Mouse (Mus musculus) liver, postnatal 0 days (tissue): ENCODE results near the gene Smarcb1. TPM values are rescaled to one million over a fixed set of nuclear protein-coding genes. Genes with fewer than 3 reads are reported as not detected.

Experiments used
- ATAC-seq: fragments of 200-750 bp; cut with Nextera tagmentation; 2 replicates; pipeline ENCODE4 v1.8.0; 2017; ENCODE audit warnings: mild to moderate bottlenecking, moderate library complexity
- DNase-seq: peaks from one replicate; pipeline ENCODE4 v3.0.0-alpha.2; 2016
- H3K27ac ChIP-seq: fragments of 300-500 bp; sonication (generic); 2 replicates; pipeline ENCODE4 v1.5.1; 2014; ENCODE audit warnings: antibody characterized with exemption, moderate library complexity, mild to moderate bottlenecking, low read depth
- H3K27me3 ChIP-seq: fragments of 300-500 bp; sonication (generic); 2 replicates; pipeline ENCODE4 v1.6.1; 2014; ENCODE audit warnings: low read length, control low read depth, mixed read lengths; ENCODE audit not compliant: insufficient read depth
- H3K36me3 ChIP-seq: fragments of 300-500 bp; sonication (generic); replicated peaks from 2 replicates; pipeline ENCODE4 v1.6.1; 2014; ENCODE audit warnings: mild to moderate bottlenecking, control low read depth, low read length, moderate library complexity, mixed read lengths; ENCODE audit not compliant: insufficient read depth
- H3K4me1 ChIP-seq: fragments of 300-500 bp; sonication (generic); 2 replicates; pipeline ENCODE4 v1.6.1; 2014; ENCODE audit warnings: antibody characterized with exemption, mild to moderate bottlenecking, control low read depth; ENCODE audit not compliant: insufficient read depth
- H3K4me2 ChIP-seq: fragments of 300-500 bp; sonication (generic); 2 replicates; pipeline ENCODE4 v1.6.1; 2014; ENCODE audit warnings: low read depth, mild to moderate bottlenecking, low read length, moderate library complexity, mixed read lengths
- H3K4me3 ChIP-seq: fragments of 300-500 bp; sonication (generic); 2 replicates; pipeline ENCODE4 v1.5.1; 2014; ENCODE audit warnings: low read depth, low read length
- H3K9ac ChIP-seq: fragments of 300-500 bp; sonication (generic); replicated peaks from 2 replicates; pipeline ENCODE4 v1.6.1; 2014; ENCODE audit warnings: mild to moderate bottlenecking, moderate library complexity
- H3K9me3 ChIP-seq: fragments of 300-500 bp; sonication (generic); 2 replicates; pipeline ENCODE4 v1.6.1; 2016; ENCODE audit warnings: mild to moderate bottlenecking, control low read depth, low read length, mixed read lengths
- CTCF ChIP-seq: sonication (generic); IDR thresholded peaks from 2 replicates; pipeline ENCODE4 v1.5.1; 2016; ENCODE audit warnings: antibody characterized with exemption, low read depth
- EP300 ChIP-seq: IDR thresholded peaks from 2 replicates; pipeline ENCODE4 v1.6.1; 2016; ENCODE audit warnings: antibody characterized with exemption, low read depth, mild to moderate bottlenecking
- WGBS: fragments of 180-500 bp; shearing (Covaris S2); extraction: QIAGEN DNeasy Blood & Tissue Kit; methylation state at CpG from one replicate; pipeline ENCODE4 v1.1.7; 2014; ENCODE audit not compliant: insufficient replicate concordance; 5-methylcytosine and 5-hydroxymethylcytosine counted together
- polyA plus RNA-seq: library from polyadenylated mRNA; unstranded; fragments of >200 nt; fragmentation: Nextera tagmentation; extraction: Ambion mirVana; gene quantifications from 2 replicates; pipeline ENCODE4 v1.2.1, GENCODE M21; 2015

The Smarcb1 gene
- polyA plus RNA-seq, 1 experiment from 2014 or later, result 35.5 TPM

DNA sequence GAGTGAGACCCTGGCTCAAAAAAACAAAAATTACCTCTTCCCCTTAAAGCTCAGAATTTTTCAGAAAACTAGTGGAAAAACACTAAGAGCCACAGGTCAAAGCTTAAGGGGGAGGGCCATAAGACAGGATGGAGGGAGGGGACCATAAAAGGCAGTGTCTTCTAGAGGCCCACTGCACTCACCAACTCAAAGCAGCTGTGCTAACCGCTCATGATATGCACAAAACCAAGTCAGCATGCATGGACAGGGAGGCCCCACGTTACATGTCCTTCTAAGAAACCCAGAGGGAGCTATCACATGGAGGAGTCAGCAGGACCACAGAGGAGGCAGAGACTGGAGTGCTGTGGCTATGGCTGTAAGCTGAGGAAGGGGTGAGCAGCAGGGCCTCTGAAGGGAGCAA lies 10.7 kb downstream of the Smarcb1 start:
- Histone ChIP-seq H3K4me1 (no peaks in the 10 kb centered on the region), H3K36me3 (peaks cover 57% of the 10 kb centered on the region), H3K27me3 (no peaks in the 10 kb centered on the region), H3K27ac (no peak overlapping the region), H3K9ac (no peak overlapping the region), H3K4me3 (no peak overlapping the region), H3K9me3 (no peaks in the 10 kb centered on the region), H3K4me2 (no peak overlapping the region)
- DNase-seq (no peak), ATAC-seq (no peak)
- no peak for TF ChIP-seq CTCF
- no peak for TF ChIP-seq EP300
- WGBS, result 82% methylated on average over 2 of the region's 2 CpGs

DNA sequence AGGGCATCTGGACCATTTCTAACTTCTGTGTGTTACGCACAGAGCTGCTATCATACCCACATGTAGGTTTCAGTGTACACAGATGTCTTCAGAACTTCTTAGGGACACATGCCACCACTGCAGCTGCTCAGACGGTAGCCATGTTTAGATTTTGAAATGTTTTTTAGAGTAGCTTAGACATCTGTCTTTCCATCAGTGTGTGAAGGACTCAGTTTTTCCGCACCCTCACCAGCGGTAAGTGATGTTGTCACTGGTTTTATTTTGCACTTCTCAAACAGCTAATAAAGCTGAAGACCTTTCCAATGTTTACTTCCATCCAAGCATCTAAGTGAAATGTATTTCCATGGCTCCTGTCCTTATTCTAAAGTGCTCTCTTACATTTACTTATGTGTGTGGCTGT lies 14.5 kb downstream of the Smarcb1 start:
- Histone ChIP-seq H3K4me1 (no peaks in the 10 kb centered on the region), H3K27ac (no peak overlapping the region), H3K4me3 (no peak overlapping the region), H3K9ac (no peak overlapping the region), H3K9me3 (no peaks in the 10 kb centered on the region), H3K36me3 (peaks cover 81% of the 10 kb centered on the region), H3K4me2 (no peak overlapping the region), H3K27me3 (no peaks in the 10 kb centered on the region)
- no peak for DNase-seq
- TF ChIP-seq CTCF (no peak), EP300 (no peak)
- WGBS, result 93% methylated on average over 4 of the region's 4 CpGs
- no peak for ATAC-seq

DNA sequence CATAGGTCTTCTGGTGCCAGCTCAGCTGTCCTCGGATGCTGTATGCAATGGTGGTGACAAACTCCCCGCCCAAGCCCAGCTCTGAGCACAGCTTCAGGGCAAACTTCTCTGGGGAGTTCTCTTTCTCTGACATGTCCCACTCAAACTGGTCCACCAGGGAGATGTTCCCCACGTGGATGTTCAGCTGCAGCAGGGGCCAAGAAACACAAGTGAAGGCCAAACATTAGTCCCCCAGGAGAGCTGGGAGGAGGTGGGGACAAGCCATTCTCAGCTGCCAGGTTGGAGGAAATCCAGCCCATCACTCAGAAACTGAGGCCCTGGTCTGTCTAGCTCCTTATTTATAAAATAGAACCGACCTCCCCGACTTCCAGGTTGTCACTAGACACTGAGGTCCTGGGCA lies 17.0 kb downstream of the Smarcb1 start:
- no peak for TF ChIP-seq EP300
- no peak for TF ChIP-seq CTCF
- ATAC-seq, result no peak
- Histone ChIP-seq H3K4me3 (no peak overlapping the region), H3K4me1 (no peaks in the 10 kb centered on the region), H3K27me3 (no peaks in the 10 kb centered on the region), H3K4me2 (no peak overlapping the region), H3K27ac (no peak overlapping the region), H3K9me3 (no peaks in the 10 kb centered on the region), H3K36me3 (peaks cover 68% of the 10 kb centered on the region), H3K9ac (no peak overlapping the region)
- no peak for DNase-seq
- WGBS, result 86% methylated on average over 5 of the region's 5 CpGs

DNA sequence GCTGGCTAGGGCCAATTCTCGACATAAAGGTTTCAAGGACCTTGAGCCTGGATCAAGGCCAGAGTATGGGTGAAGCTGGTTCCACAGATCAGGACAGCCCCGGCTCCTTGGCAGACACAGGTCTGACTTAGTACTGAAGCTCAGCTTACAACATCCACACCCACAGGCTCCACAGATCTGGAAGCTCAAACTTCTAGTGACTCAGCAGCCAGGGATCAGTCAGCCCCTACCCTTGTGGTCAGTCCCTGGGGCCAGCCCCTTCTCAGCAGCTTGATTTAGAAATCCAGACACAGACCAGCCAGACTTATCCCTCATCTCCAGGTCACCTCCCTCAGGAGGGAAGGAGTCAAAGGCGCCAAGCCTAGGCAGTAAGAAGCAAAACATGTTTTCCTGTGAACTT lies 22.6 kb downstream of the Smarcb1 start:
- peaks cover 56% of the 10 kb centered on the region for H3K36me3 ChIP-seq
- ATAC-seq (no peak), DNase-seq (no peak)
- H3K4me2 ChIP-seq, result no peak overlapping the region
- peak overlapping the region; percentile 2; the same call in 1 of the 2 replicates for H3K27ac ChIP-seq
- H3K4me1 ChIP-seq, result peaks cover 4% of the 10 kb centered on the region; the same call in 1 of the 2 replicates
- no peak for TF ChIP-seq EP300
- TF ChIP-seq CTCF, result no peak
- no peak overlapping the region for H3K9ac ChIP-seq
- H3K9me3 ChIP-seq, result no peaks in the 10 kb centered on the region
- WGBS, result 69% methylated on average over 3 of the region's 3 CpGs
- no peak overlapping the region for H3K4me3 ChIP-seq
- H3K27me3 ChIP-seq, result no peaks in the 10 kb centered on the region

DNA sequence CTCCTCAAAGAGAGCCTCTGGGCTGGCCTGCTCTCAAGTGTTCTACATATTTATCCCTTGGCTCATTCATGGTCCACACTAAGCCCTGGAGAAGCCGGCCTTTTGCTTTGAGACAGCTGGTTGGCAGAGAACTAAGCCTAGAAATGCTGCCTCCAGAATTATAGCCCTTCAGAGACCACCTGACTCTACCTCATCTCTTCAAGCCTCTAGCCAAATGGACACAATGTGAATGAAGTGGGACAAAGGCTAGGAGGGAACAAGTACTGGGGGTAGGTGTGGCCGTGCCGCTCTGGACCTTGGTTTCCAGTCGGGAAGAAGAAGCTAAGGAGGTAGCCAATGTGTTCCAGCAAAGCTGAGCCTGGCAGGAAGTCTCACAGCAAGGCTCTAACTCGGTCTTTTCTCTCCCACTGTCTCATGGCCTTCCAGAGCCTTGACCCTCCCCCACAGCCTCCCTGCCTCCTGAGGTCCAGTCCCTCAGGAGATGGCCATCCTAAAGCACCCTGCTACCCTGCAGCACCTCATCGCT lies 23.3 kb downstream of the Smarcb1 start:
- whole genome bisulfite sequencing, result 80% methylated on average over 6 of the region's 6 CpGs
- no peak for DNase-seq
- H3K36me3 ChIP-seq, result peaks cover 48% of the 10 kb centered on the region

DNA sequence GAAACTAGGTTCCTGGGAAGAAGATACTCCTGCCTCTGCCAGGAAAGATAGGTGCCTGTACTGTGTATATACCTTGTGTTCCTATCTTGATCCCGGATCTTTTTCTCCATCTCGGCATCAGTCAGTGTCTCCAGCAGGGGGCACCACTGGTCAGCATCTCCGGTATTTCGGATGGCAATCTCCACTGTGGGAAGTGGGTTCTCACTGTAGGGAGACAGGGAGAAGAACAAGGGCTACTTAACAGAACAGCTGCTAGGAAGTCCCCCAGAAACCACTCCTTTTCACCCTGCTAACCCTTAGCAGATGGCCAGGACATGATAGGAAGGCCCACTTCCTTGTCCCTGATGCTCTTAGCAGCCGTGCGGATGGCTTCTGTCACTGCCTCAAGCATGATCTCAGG lies 24.0 kb downstream of the Smarcb1 start:
- H3K27ac ChIP-seq, result no peak overlapping the region
- H3K36me3 ChIP-seq, result peaks cover 41% of the 10 kb centered on the region
- H3K4me3 ChIP-seq, result no peak overlapping the region
- no peak overlapping the region for H3K9ac ChIP-seq
- no peak overlapping the region for H3K4me2 ChIP-seq
- DNase-seq (peak; percentile 82), ATAC-seq (no peak)
- no peaks in the 10 kb centered on the region for H3K9me3 ChIP-seq
- 42% methylated on average over 6 of the region's 6 CpGs for WGBS
- no peaks in the 10 kb centered on the region for H3K27me3 ChIP-seq
- TF ChIP-seq EP300 (no peak), CTCF (peak; percentile 87)
- H3K4me1 ChIP-seq, result peaks cover 10% of the 10 kb centered on the region

More for the DNA sequence above, 23.3 kb downstream of the Smarcb1 start:
- H3K9ac ChIP-seq, result no peak overlapping the region
- no peak for ATAC-seq
- H3K4me3 ChIP-seq, result no peak overlapping the region
- H3K4me2 ChIP-seq, result no peak overlapping the region
- H3K9me3 ChIP-seq, result no peaks in the 10 kb centered on the region
- H3K4me1 ChIP-seq, result peaks cover 10% of the 10 kb centered on the region
- TF ChIP-seq CTCF (no peak), EP300 (no peak)
- H3K27me3 ChIP-seq, result no peaks in the 10 kb centered on the region
- H3K27ac ChIP-seq, result no peak overlapping the region

DNA sequence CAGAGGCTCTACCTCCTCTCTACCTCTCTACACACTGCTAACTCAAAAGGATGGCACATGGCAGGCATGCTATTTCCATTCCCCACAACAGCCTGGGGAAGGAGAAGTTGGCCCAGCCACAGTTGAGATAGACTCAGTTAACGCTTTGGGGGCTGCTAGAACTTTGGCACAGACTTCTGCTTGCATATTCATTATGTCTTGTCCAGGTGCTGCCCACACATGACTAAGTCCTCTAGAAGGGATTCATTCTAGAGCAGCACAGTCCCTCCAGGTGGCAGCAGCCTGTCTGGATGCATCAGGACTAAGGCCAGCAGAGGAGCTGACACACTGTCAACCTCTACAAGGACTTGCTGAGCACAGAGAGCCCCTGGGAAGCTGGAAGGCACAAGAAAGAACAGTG lies 25.2 kb downstream of the Smarcb1 start:
- DNase-seq (no peak), ATAC-seq (no peak)
- Histone ChIP-seq H3K27me3 (no peaks in the 10 kb centered on the region), H3K27ac (no peak overlapping the region), H3K9ac (no peak overlapping the region), H3K36me3 (peaks cover 33% of the 10 kb centered on the region), H3K9me3 (no peaks in the 10 kb centered on the region), H3K4me2 (no peak overlapping the region), H3K4me1 (peaks cover 10% of the 10 kb centered on the region), H3K4me3 (no peak overlapping the region)
- no peak for TF ChIP-seq EP300
- no peak for TF ChIP-seq CTCF
- WGBS, result 88% methylated on average over 1 of the region's 1 CpGs
